Mouse (Mus musculus) G1E (cell line): ENCODE measurements around the gene Enc1.

ENCODE experiments used
- CTCF ChIP-seq: IDR thresholded peaks from 2 replicates; pipeline ENCODE4 v1.5.1; 2012; ENCODE audit warnings: low read depth, low read length, inconsistent platforms, mixed read lengths
- GATA1 ChIP-seq: IDR thresholded peaks from 2 replicates; pipeline ENCODE4 v1.6.1; 2012; ENCODE audit warnings: borderline replicate concordance, low read length, inconsistent platforms, mixed read lengths
- GATA2 ChIP-seq: IDR thresholded peaks from 2 replicates; pipeline ENCODE4 v1.6.1; 2012; ENCODE audit warnings: low read depth, low read length, inconsistent platforms, borderline replicate concordance
- POLR2AphosphoS5 ChIP-seq: IDR thresholded peaks from 2 replicates; pipeline ENCODE4 v1.6.1; 2012; ENCODE audit warnings: low read depth, low read length, inconsistent platforms; ENCODE audit not compliant: insufficient replicate concordance
- TAL1 ChIP-seq: conservative IDR thresholded peaks from 2 replicates; pipeline ENCODE4 v1.6.1; 2012; ENCODE audit warnings: low read depth, low read length, inconsistent platforms, mixed read lengths

DNA sequence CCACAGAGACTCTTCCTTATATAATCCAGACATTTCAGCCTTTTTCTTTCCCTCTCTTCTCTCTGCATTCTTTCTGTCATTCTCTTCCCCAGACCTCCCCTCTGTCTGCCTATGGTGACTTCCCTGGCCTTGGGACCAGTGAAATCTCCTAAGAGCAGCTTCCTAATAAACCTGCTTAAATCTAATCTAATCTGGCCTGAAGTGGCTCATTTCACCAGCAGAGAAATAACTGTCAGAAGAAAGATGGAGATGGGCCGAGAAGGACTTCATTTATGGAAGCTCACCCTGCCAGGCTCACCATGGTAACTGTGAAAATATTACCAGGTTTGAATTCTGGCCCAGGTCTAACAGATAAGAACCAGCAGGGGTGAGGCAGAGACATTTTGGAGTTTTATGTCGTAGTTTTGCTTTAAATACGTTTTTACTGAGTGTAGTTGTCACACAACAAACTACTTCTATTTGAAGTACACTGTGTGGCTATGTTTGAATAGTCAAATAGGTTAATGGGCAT, 32.4 kb upstream of the Enc1 start:
- TF ChIP-seq CTCF (no peak), TAL1 (no peak), POLR2AphosphoS5 (no peak), GATA1 (no peak), GATA2 (no peak)
